Mouse (Mus musculus) liver, embryonic 12.5 days (tissue): ENCODE data around the gene Mdm4. TPM values are rescaled to one million over a fixed set of nuclear protein-coding genes. Genes with fewer than 3 reads are reported as not detected.
A peak's percentile ranks its signal among the peaks of the same experiment; 100 is the strongest.
"Not testable (repeated sequence)": the region's sequence is repeated elsewhere in the genome, so short reads cannot be mapped to it uniquely, and the experiment has no call there.

Experiments used
- ATAC-seq: fragments of 200-750 bp; cut with Nextera tagmentation; 2 replicates; pipeline ENCODE4 v1.8.0; 2017; ENCODE audit warnings: moderate number of reproducible peaks, mild to moderate bottlenecking, moderate library complexity
- H3K27ac ChIP-seq: fragments of 300-500 bp; sonication (generic); 2 replicates; pipeline ENCODE4 v1.5.1; 2016; ENCODE audit warnings: mild to moderate bottlenecking
- H3K27me3 ChIP-seq: fragments of 300-500 bp; sonication (generic); replicated peaks from 2 replicates; pipeline ENCODE4 v1.6.1; 2016; ENCODE audit warnings: mild to moderate bottlenecking, moderate library complexity
- H3K36me3 ChIP-seq: fragments of 300-500 bp; sonication (generic); 2 replicates; pipeline ENCODE4 v1.6.1; 2016; ENCODE audit warnings: mild to moderate bottlenecking, moderate library complexity
- H3K4me1 ChIP-seq: fragments of 300-500 bp; sonication (generic); 2 replicates; pipeline ENCODE4 v1.6.1; 2016
- H3K4me2 ChIP-seq: fragments of 300-500 bp; sonication (generic); 2 replicates; pipeline ENCODE4 v1.6.1; 2016; ENCODE audit warnings: mild to moderate bottlenecking, moderate library complexity
- H3K4me3 ChIP-seq: fragments of 300-500 bp; sonication (generic); 2 replicates; pipeline ENCODE4 v1.5.1; 2016; ENCODE audit warnings: mild to moderate bottlenecking, moderate library complexity
- H3K9ac ChIP-seq: fragments of 300-500 bp; sonication (generic); 2 replicates; pipeline ENCODE4 v1.6.1; 2016; ENCODE audit warnings: mild to moderate bottlenecking, moderate library complexity
- H3K9me3 ChIP-seq: fragments of 300-500 bp; sonication (generic); replicated peaks from 2 replicates; pipeline ENCODE4 v1.6.1; 2016; ENCODE audit warnings: mild to moderate bottlenecking, moderate library complexity
- WGBS: fragments of 180-500 bp; shearing (Covaris S2); methylation state at CpG from one replicate; pipeline ENCODE4 v1.1.7; 2016; ENCODE audit not compliant: insufficient replicate concordance; 5-methylcytosine and 5-hydroxymethylcytosine counted together
- polyA plus RNA-seq: library from polyadenylated mRNA; unstranded; fragments of >200 nt; fragmentation: Nextera tagmentation; extraction: Ambion mirVana; gene quantifications from 2 replicates; pipeline ENCODE4 v1.2.1, GENCODE M21; 2016

Gene Mdm4
- polyA plus RNA-seq, 1 experiment from 2014 or later = 24.9 TPM

GRCm38 (mm10) chr1:133014196-133014595 is 16.2 kb downstream of the Mdm4 start:
- Histone ChIP-seq H3K4me3 (no peak overlapping the region), H3K27me3 (no peaks in the 10 kb centered on the region), H3K9ac (no peak overlapping the region), H3K4me2 (no peak overlapping the region), H3K27ac (no peak overlapping the region), H3K36me3 (peaks cover 89% of the 10 kb centered on the region), H3K9me3 (no peaks in the 10 kb centered on the region), H3K4me1 (0 out of 2 replicates have a peak, but pooled peaks cover 3% of the 10 kb centered on the region)
- 84% methylated on average over 1 of the region's 1 CpGs for WGBS
- no peak for ATAC-seq

- no peak for ATAC-seq
- Histone ChIP-seq H3K27ac (no peak overlapping the region), H3K9me3 (no peaks in the 10 kb centered on the region), H3K4me1 (0 out of 2 replicates have a peak, but pooled peaks cover 3% of the 10 kb centered on the region), H3K4me3 (no peak overlapping the region), H3K36me3 (peaks cover 89% of the 10 kb centered on the region), H3K9ac (no peak overlapping the region), H3K27me3 (no peaks in the 10 kb centered on the region), H3K4me2 (no peak overlapping the region)
These were observed 17.0 kb downstream of the Mdm4 start for GRCm38 (mm10) chr1:133013331-133013730.

- 0 out of 2 replicates have a peak, but pooled peaks cover 3% of the 10 kb centered on the region for H3K4me1 ChIP-seq
- no peak for ATAC-seq
- H3K4me2 ChIP-seq = no peak overlapping the region
- no peak overlapping the region for H3K4me3 ChIP-seq
- peaks cover 91% of the 10 kb centered on the region for H3K36me3 ChIP-seq
- H3K27me3 ChIP-seq = no peaks in the 10 kb centered on the region
- no peak overlapping the region for H3K27ac ChIP-seq
- no peak overlapping the region for H3K9ac ChIP-seq
- WGBS = 72% methylated on average over 12 of the region's 13 CpGs
- H3K9me3 ChIP-seq = no peaks in the 10 kb centered on the region
These were observed 18.2 kb downstream of the Mdm4 start for GRCm38 (mm10) chr1:133011955-133012841.

- no peaks in the 10 kb centered on the region for H3K4me1 ChIP-seq
- no peak overlapping the region for H3K9ac ChIP-seq
- ATAC-seq = no peak
- H3K36me3 ChIP-seq = peaks cover 87% of the 10 kb centered on the region
- H3K27me3 ChIP-seq = no peaks in the 10 kb centered on the region
- H3K9me3 ChIP-seq = no peaks in the 10 kb centered on the region
- no peak overlapping the region for H3K27ac ChIP-seq
- H3K4me3 ChIP-seq = no peak overlapping the region
- WGBS = 78% methylated on average over 3 of the region's 3 CpGs
- no peak overlapping the region for H3K4me2 ChIP-seq
These were observed 23.8 kb downstream of the Mdm4 start for GRCm38 (mm10) chr1:133006571-133006970.

GRCm38 (mm10) chr1:133000347-133000746 is 30.0 kb downstream of the Mdm4 start:
- ATAC-seq = no peak
- WGBS = 78% methylated on average over 6 of the region's 6 CpGs
- no peaks in the 10 kb centered on the region for H3K9me3 ChIP-seq

GRCm38 (mm10) chr1:132991580-132991979 is 38.8 kb downstream of the Mdm4 start:
- H3K36me3 ChIP-seq = peaks cover 96% of the 10 kb centered on the region
- no peak for ATAC-seq
- 91% methylated on average over 7 of the region's 7 CpGs for WGBS

More at GRCm38 (mm10) chr1:133000347-133000746, 30.0 kb downstream of the Mdm4 start:
- Histone ChIP-seq H3K4me2 (no peak overlapping the region), H3K4me1 (no peaks in the 10 kb centered on the region), H3K36me3 (peaks cover 93% of the 10 kb centered on the region), H3K9ac (no peak overlapping the region), H3K27me3 (no peaks in the 10 kb centered on the region), H3K27ac (no peak overlapping the region), H3K4me3 (no peak overlapping the region)

GRCm38 (mm10) chr1:132990733-132991132 is 39.6 kb downstream of the Mdm4 start:
- 86% methylated on average over 3 of the region's 3 CpGs for WGBS
- H3K27ac ChIP-seq = no peak overlapping the region
- H3K36me3 ChIP-seq = peaks cover 96% of the 10 kb centered on the region
- ATAC-seq = no peak
- no peaks in the 10 kb centered on the region for H3K9me3 ChIP-seq
- no peak overlapping the region for H3K9ac ChIP-seq
- no peaks in the 10 kb centered on the region for H3K27me3 ChIP-seq
- no peak overlapping the region for H3K4me3 ChIP-seq
- H3K4me2 ChIP-seq = no peak overlapping the region
- H3K4me1 ChIP-seq = peaks cover 11% of the 10 kb centered on the region

More at GRCm38 (mm10) chr1:132991580-132991979, 38.8 kb downstream of the Mdm4 start:
- no peak overlapping the region for H3K4me3 ChIP-seq
- H3K4me2 ChIP-seq = no peak overlapping the region
- no peak overlapping the region for H3K27ac ChIP-seq
- no peaks in the 10 kb centered on the region for H3K9me3 ChIP-seq
- H3K27me3 ChIP-seq = no peaks in the 10 kb centered on the region
- H3K4me1 ChIP-seq = peaks cover 11% of the 10 kb centered on the region
- no peak overlapping the region for H3K9ac ChIP-seq

GRCm38 (mm10) chr1:132988556-132989459 is 41.6 kb downstream of the Mdm4 start:
- ATAC-seq = peak; percentile 49; the same call in 1 of the 2 replicates

GRCm38 (mm10) chr1:132982728-132983127 is 47.6 kb downstream of the Mdm4 start:
- WGBS = 64% methylated on average over 7 of the region's 7 CpGs
- H3K4me1 ChIP-seq = no peaks in the 10 kb centered on the region
- no peak overlapping the region for H3K27ac ChIP-seq
- H3K27me3 ChIP-seq = no peaks in the 10 kb centered on the region
- H3K9me3 ChIP-seq = no peaks in the 10 kb centered on the region
- no peak overlapping the region for H3K4me2 ChIP-seq
- no peak overlapping the region for H3K4me3 ChIP-seq
- no peak for ATAC-seq
- H3K36me3 ChIP-seq = peaks cover 71% of the 10 kb centered on the region
- H3K9ac ChIP-seq = no peak overlapping the region

More at GRCm38 (mm10) chr1:132988556-132989459, 41.6 kb downstream of the Mdm4 start:
- H3K9me3 ChIP-seq, H3K4me2 ChIP-seq, H3K27ac ChIP-seq, H3K4me3 ChIP-seq, H3K9ac ChIP-seq, H3K27me3 ChIP-seq: not testable (repeated sequence)
- Histone ChIP-seq H3K36me3 (peaks cover 96% of the 10 kb centered on the region), H3K4me1 (peaks cover 11% of the 10 kb centered on the region)
- WGBS = 68% methylated on average over 12 of the region's 12 CpGs

- H3K36me3 ChIP-seq = peaks cover 58% of the 10 kb centered on the region
- no peak for ATAC-seq
- no peak overlapping the region for H3K4me3 ChIP-seq
- no peak overlapping the region for H3K4me2 ChIP-seq
- no peaks in the 10 kb centered on the region for H3K27me3 ChIP-seq
- no peaks in the 10 kb centered on the region for H3K9me3 ChIP-seq
- no peaks in the 10 kb centered on the region for H3K4me1 ChIP-seq
- 73% methylated on average over 6 of the region's 6 CpGs for WGBS
- no peak overlapping the region for H3K9ac ChIP-seq
- H3K27ac ChIP-seq = no peak overlapping the region
These were observed 49.1 kb downstream of the Mdm4 start for GRCm38 (mm10) chr1:132981232-132981631.

- H3K36me3 ChIP-seq = peaks cover 22% of the 10 kb centered on the region
- H3K27ac ChIP-seq = no peak overlapping the region
- no peak for ATAC-seq
- peaks cover 2% of the 10 kb centered on the region; the same call in 1 of the 2 replicates for H3K27me3 ChIP-seq
- H3K4me3 ChIP-seq = no peak overlapping the region
- no peak overlapping the region for H3K4me2 ChIP-seq
- H3K9me3 ChIP-seq = no peaks in the 10 kb centered on the region
- WGBS = 40% methylated on average over 1 of the region's 1 CpGs
- no peak overlapping the region for H3K9ac ChIP-seq
- H3K4me1 ChIP-seq = no peaks in the 10 kb centered on the region
These were observed 53.0 kb downstream of the Mdm4 start for GRCm38 (mm10) chr1:132977402-132977801.

- Histone ChIP-seq H3K4me2 (no peak overlapping the region), H3K4me3 (no peak overlapping the region), H3K9me3 (no peaks in the 10 kb centered on the region), H3K27ac (no peak overlapping the region), H3K9ac (no peak overlapping the region), H3K27me3 (peaks cover 4% of the 10 kb centered on the region; the same call in 1 of the 2 replicates), H3K36me3 (no peaks in the 10 kb centered on the region), H3K4me1 (no peaks in the 10 kb centered on the region)
- WGBS = 16% methylated on average over 6 of the region's 6 CpGs
- ATAC-seq = no peak
These were observed 61.7 kb downstream of the Mdm4 start for GRCm38 (mm10) chr1:132968659-132969058.
